Mouse (Mus musculus) left cerebral cortex, postnatal 10 days (tissue): ENCODE results near the gene Pex3. TPM values are rescaled to one million over a fixed set of nuclear protein-coding genes. Genes with fewer than 3 reads are reported as not detected.

Source experiments
- total RNA-seq, 2 experiments: library from RNA; stranded (reverse); gene quantifications; 2 replicates each; pipeline ENCODE4 v1.2.3; 2021

Pex3 gene
- total RNA-seq, 2 experiments from 2014 or later: 24.3 to 25.1 TPM

Other genes starting within 250 kb of the Pex3 start
- 10 to 100 TPM; 14.8 to 17.2 TPM for gene Phactr2, start 78.7 kb downstream of the Pex3 start, total RNA-seq
- gene Fuca2, start 53.6 kb downstream of the Pex3 start, total RNA-seq: 10 to 100 TPM; 40.0 to 40.2 TPM
- 1 to 10 TPM; 6.6 to 8.6 TPM for gene Adat2, start 248 bp downstream of the Pex3 start, total RNA-seq